Mouse (Mus musculus) forebrain, postnatal 0 days (tissue): ENCODE data around the gene Ccr6. TPM values are rescaled to one million over a fixed set of nuclear protein-coding genes. Genes with fewer than 3 reads are reported as not detected.

Experiments
- ATAC-seq: fragments of 200-750 bp; cut with Nextera tagmentation; 2 replicates; pipeline ENCODE4 v1.8.0; 2017; ENCODE audit warnings: mild to moderate bottlenecking, moderate library complexity
- DNase-seq: peaks from one replicate; pipeline ENCODE4 v3.0.0-alpha.2; 2015
- H3K27ac ChIP-seq: fragments of 300-500 bp; sonication (generic); 2 replicates; pipeline ENCODE4 v1.5.1; 2014; ENCODE audit warnings: low read depth, mild to moderate bottlenecking, antibody characterized with exemption, low read length, moderate library complexity, mixed read lengths
- H3K27me3 ChIP-seq: fragments of 300-500 bp; sonication (generic); 2 replicates; pipeline ENCODE4 v1.6.1; 2014; ENCODE audit warnings: mild to moderate bottlenecking, low read length, mixed read lengths; ENCODE audit not compliant: insufficient read depth
- H3K36me3 ChIP-seq: fragments of 300-500 bp; sonication (generic); 2 replicates; pipeline ENCODE4 v1.6.1; 2014; ENCODE audit warnings: mild to moderate bottlenecking, moderate library complexity; ENCODE audit not compliant: insufficient read depth
- H3K4me1 ChIP-seq: fragments of 300-500 bp; sonication (generic); 2 replicates; pipeline ENCODE4 v1.6.1; 2014; ENCODE audit warnings: antibody characterized with exemption; ENCODE audit not compliant: insufficient read depth
- H3K4me2 ChIP-seq: fragments of 300-500 bp; sonication (generic); 2 replicates; pipeline ENCODE4 v1.6.1; 2014; ENCODE audit warnings: low read depth, mild to moderate bottlenecking, moderate library complexity
- H3K4me3 ChIP-seq: fragments of 300-500 bp; sonication (generic); 2 replicates; pipeline ENCODE4 v1.5.1; 2014; ENCODE audit warnings: low read depth, low read length, mixed read lengths
- H3K9ac ChIP-seq: fragments of 300-500 bp; sonication (generic); 2 replicates; pipeline ENCODE4 v1.6.1; 2014; ENCODE audit warnings: mild to moderate bottlenecking
- H3K9me3 ChIP-seq: fragments of 300-500 bp; sonication (generic); 2 replicates; pipeline ENCODE4 v1.6.1; 2016; ENCODE audit warnings: low read length
- CTCF ChIP-seq: sonication (generic); IDR thresholded peaks from 2 replicates; pipeline ENCODE4 v1.5.1; 2016; ENCODE audit warnings: antibody characterized with exemption, control low read depth, low read depth
- WGBS: fragments of 180-500 bp; shearing (Covaris S2); extraction: QIAGEN DNeasy Blood & Tissue Kit; methylation state at CpG from one replicate; pipeline ENCODE4 v1.1.7; 2014; 5-methylcytosine and 5-hydroxymethylcytosine counted together
- polyA plus RNA-seq: library from polyadenylated mRNA; unstranded; fragments of >200 nt; fragmentation: Nextera tagmentation; extraction: Ambion mirVana; gene quantifications from 2 replicates; pipeline ENCODE4 v1.2.1, GENCODE M21; 2015
- total RNA-seq: library from RNA; depleted of rRNA; stranded (reverse); fragments of >200 nt; gene quantifications from 2 replicates; pipeline ENCODE4 v1.2.3, GENCODE M21; 2014

Ccr6 gene
- total and polyA plus RNA-seq, 2 experiments from 2014 or later: not detected

DNA sequence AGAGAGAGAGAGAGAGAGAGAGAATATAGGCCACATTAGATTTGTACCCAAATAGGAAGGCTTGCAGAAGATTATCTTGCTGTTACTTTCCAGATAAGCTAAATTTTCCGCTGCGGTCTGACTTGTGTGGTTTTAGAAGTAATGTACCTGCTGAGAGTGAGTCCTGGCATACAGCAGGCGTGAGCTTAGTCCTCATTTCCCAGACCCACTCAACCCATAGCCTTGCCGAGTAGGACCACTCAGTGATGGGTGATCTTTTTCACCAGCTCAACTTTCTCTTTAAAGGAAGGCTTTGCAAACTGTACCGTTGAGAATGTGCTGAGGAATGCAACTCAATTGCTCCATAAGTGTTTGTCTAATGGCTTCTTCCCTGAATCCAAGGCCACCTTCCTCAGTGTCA lies 29.2 kb upstream of the Ccr6 start:
- Histone ChIP-seq H3K4me2 (no peak overlapping the region), H3K4me1 (no peaks in the 10 kb centered on the region), H3K9me3 (no peaks in the 10 kb centered on the region), H3K27ac (no peak overlapping the region), H3K9ac (no peak overlapping the region), H3K36me3 (no peaks in the 10 kb centered on the region), H3K27me3 (no peaks in the 10 kb centered on the region), H3K4me3 (no peak overlapping the region)
- ATAC-seq (no peak), DNase-seq (no peak)
- no peak for TF ChIP-seq CTCF
- 90% methylated on average over 5 of the region's 5 CpGs for WGBS

DNA sequence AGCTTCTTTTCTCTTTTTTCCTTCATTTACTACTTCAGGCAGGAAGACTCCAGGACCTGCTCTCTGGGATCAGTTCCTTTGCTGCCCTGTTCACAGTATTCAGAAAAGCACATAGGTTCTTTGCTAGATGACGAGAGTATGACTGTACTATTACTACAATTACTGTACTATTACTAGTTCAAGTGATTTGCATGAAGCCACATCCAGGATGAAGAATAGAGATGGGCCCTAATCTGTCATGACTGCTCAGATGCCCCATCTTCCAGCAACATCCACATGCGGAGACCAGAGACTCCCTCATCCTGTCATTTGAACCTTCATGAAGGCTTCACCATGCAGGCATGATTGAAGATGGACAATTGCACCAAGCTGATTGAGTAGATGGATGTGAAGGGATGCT lies 26.1 kb upstream of the Ccr6 start:
- H3K9ac ChIP-seq: no peak overlapping the region
- no peak overlapping the region for H3K27ac ChIP-seq
- DNase-seq: no peak
- H3K27me3 ChIP-seq: no peaks in the 10 kb centered on the region
- H3K4me3 ChIP-seq: no peak overlapping the region
- no peak overlapping the region for H3K4me2 ChIP-seq
- H3K36me3 ChIP-seq: no peaks in the 10 kb centered on the region
- no peak for TF ChIP-seq CTCF
- no peak for ATAC-seq
- H3K4me1 ChIP-seq: no peaks in the 10 kb centered on the region
- no peaks in the 10 kb centered on the region for H3K9me3 ChIP-seq
- 92% methylated on average over 2 of the region's 2 CpGs for WGBS

DNA sequence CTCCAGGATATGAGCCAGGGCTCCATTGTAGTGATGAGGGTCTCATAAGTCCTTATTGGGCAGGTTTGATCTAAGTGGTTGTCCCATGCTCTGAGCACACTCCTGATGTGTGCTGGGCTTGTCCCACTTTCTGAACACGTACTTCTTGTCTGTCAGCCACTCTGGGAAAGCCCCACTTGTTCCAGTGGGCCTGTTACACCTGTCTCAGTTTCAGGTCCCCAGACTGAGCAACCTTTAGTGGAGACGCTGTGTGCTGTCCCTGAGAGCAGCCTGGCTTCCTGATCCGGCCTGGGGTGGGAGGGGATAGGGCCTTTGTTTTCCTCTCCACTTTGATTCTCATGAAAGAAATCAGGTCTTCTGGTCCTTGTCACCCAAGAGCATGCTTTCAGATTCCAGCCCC lies 25.7 kb upstream of the Ccr6 start:
- no peak for DNase-seq
- no peak for TF ChIP-seq CTCF
- Histone ChIP-seq H3K4me3 (no peak overlapping the region), H3K9me3 (no peaks in the 10 kb centered on the region), H3K4me1 (no peaks in the 10 kb centered on the region), H3K27ac (no peak overlapping the region), H3K27me3 (no peaks in the 10 kb centered on the region), H3K9ac (no peak overlapping the region), H3K4me2 (no peak overlapping the region), H3K36me3 (no peaks in the 10 kb centered on the region)
- WGBS: 64% methylated on average over 3 of the region's 3 CpGs
- ATAC-seq: no peak

DNA sequence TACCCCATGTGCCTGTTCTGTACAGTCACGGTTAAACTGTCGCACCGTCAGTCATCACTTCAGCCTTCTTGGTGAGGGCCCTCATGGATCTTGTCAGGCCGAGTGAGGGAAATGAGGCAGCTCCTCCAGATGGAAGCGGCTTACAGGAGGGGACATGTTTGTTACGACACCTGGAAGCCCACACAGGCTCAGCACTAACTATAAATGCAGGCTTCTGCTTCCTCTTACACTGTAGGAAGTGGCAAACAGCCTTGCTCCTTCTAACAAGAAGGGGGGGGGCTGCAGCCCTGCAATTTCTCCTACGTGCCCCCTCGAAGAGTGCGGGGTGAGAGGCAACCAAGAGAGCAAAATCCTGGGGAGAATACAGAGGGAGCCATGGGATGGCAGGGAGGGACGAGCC lies 25.2 kb upstream of the Ccr6 start:
- Histone ChIP-seq H3K9ac (no peak overlapping the region), H3K4me2 (no peak overlapping the region), H3K27ac (no peak overlapping the region), H3K27me3 (no peaks in the 10 kb centered on the region), H3K36me3 (no peaks in the 10 kb centered on the region), H3K4me3 (no peak overlapping the region), H3K9me3 (no peaks in the 10 kb centered on the region), H3K4me1 (no peaks in the 10 kb centered on the region)
- ATAC-seq (no peak), DNase-seq (no peak)
- TF ChIP-seq CTCF: no peak
- WGBS: 84% methylated on average over 10 of the region's 10 CpGs

DNA sequence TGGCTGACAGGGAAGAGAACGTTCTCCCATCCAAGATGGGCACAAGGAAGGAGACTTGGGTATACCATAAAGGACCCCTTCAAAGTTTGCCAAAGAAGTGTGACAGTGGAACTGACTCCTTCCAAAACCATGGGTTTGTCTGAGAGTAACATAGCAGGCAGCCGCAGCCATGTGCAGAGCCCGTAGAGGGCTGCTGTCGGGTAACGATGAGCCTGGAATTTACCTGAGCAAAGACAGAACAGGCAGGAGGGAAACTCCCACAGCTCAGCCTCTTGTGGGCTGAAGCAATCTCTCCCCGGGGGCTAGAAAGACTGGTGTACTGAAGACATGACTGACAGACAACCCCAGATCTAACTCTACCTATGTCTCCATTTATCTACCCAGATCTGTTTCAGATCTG lies 24.4 kb upstream of the Ccr6 start:
- no peaks in the 10 kb centered on the region for H3K9me3 ChIP-seq
- no peak overlapping the region for H3K27ac ChIP-seq
- H3K36me3 ChIP-seq: no peaks in the 10 kb centered on the region
- DNase-seq (no peak), ATAC-seq (no peak)
- no peak for TF ChIP-seq CTCF
- H3K4me1 ChIP-seq: no peaks in the 10 kb centered on the region
- no peak overlapping the region for H3K9ac ChIP-seq
- H3K4me2 ChIP-seq: no peak overlapping the region
- H3K4me3 ChIP-seq: no peak overlapping the region
- no peaks in the 10 kb centered on the region for H3K27me3 ChIP-seq
- 92% methylated on average over 6 of the region's 6 CpGs for WGBS

DNA sequence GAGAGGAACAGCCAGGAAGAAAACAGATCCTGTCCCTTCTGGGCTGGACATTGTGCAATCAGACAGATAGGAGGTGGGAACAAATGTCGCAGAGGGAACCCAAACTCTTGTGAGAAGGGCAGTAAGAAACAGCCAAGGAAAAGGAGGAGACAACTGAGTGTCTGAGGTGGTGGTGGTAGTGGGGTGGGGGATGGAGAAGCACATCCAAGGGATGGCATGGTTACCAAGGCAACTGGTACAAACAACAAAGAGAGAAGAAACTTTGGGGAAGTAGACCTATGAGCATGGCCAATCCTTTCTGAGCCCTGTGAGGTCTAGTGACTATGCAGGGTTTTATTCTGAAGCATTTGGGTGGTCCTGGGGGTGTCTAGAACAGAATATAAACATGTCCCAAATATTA lies 21.5 kb upstream of the Ccr6 start:
- no peak for DNase-seq
- no peak for TF ChIP-seq CTCF
- no peaks in the 10 kb centered on the region for H3K4me1 ChIP-seq
- H3K4me3 ChIP-seq: no peak overlapping the region
- no peak for ATAC-seq
- no peak overlapping the region for H3K27ac ChIP-seq
- H3K4me2 ChIP-seq: no peak overlapping the region
- no peaks in the 10 kb centered on the region for H3K9me3 ChIP-seq
- WGBS: 97% methylated on average over 1 of the region's 1 CpGs
- H3K9ac ChIP-seq: no peak overlapping the region
- H3K27me3 ChIP-seq: no peaks in the 10 kb centered on the region
- no peaks in the 10 kb centered on the region for H3K36me3 ChIP-seq

DNA sequence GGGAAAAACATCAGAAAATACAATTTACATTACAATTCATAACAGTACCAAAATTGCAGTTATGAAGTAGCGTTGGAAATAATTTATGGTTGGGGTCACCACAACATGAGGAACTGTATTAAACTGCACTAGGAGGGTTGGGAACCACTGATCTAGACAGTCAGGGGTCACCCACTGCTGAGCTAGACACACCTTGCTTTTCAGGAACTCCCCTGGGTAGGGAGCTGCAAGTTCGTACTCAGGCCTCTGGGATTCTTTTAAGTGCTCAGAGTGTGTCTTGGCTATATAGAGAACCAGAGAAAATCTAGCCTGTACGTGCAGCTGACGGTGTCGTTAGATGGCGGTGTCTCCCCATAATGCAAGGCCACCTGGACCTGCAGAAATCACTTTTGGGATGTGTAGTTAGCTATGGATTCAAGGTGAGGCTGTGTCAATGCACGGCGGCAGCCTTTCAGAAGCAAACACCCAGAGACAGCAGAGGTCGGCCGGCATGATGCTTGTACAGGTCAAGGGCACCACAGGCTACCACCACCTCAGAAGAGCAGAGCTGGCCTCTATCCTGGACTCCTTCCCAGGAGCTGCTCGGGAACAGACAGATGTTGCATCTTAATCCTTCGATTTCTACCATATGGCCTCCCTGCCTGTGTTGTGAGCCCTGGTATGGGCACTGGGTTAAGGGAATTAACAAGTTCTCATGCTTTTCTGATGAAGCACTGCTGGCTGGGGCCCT lies 20.7 kb upstream of the Ccr6 start:
- no peak overlapping the region for H3K4me2 ChIP-seq
- no peak overlapping the region for H3K27ac ChIP-seq
- no peaks in the 10 kb centered on the region for H3K27me3 ChIP-seq
- H3K36me3 ChIP-seq: no peaks in the 10 kb centered on the region
- no peaks in the 10 kb centered on the region for H3K4me1 ChIP-seq
- 88% methylated on average over 12 of the region's 12 CpGs for WGBS
- no peak overlapping the region for H3K9ac ChIP-seq
- no peaks in the 10 kb centered on the region for H3K9me3 ChIP-seq
- TF ChIP-seq CTCF: no peak
- no peak for DNase-seq
- no peak overlapping the region for H3K4me3 ChIP-seq
- no peak for ATAC-seq
